Mouse (Mus musculus) G1E-ER4 (cell line): Measurements from ENCODE around the gene Snrnp25. TPM values are rescaled to one million over a fixed set of nuclear protein-coding genes. Genes with fewer than 3 reads are reported as not detected.

Source experiments
- GATA1 ChIP-seq: IDR thresholded peaks from one replicate; pipeline ENCODE4 v1.8.0; 2012; ENCODE audit warnings: low read length, inconsistent platforms
- polyA plus RNA-seq: library from polyadenylated mRNA; stranded (reverse); fragments of >175 nt; gene quantifications from 2 replicates; pipeline ENCODE4 v1.2.3, GENCODE M21; 2012

The Snrnp25 gene
- polyA plus RNA-seq, 1 experiment: 88.1 TPM

- TF ChIP-seq GATA1: no peak
These were observed 11.6 kb downstream of the Snrnp25 start for GRCm38 (mm10) chr11:32216851-32217250.

DNA sequence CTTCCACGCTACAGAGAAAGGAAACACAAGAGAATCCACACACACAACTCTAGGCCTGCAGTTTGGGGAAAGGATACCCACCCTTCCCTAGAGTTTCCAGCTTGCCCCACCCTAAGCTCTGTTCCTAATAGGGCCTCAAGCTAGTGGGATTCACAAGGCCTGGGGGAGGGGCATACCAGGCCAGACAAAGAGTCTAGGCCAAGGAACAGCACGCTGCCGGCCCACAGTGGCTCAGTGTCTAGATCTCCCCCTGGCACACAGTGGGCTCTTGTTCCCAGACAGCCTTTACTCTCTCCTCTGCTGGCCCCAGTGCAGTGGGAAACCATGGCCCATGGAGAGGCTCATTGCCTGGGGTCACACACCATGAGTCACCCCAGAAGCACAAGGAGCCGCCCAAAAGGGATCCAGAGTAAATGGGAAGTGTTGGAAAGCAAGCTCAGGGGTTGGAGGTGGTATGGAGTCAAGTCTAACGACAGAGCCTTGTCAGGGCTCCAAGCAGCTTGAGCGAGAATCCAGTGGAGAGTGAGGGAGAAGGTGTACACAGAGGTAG is 13.4 kb downstream of the Snrnp25 start:
- no peak for TF ChIP-seq GATA1

DNA sequence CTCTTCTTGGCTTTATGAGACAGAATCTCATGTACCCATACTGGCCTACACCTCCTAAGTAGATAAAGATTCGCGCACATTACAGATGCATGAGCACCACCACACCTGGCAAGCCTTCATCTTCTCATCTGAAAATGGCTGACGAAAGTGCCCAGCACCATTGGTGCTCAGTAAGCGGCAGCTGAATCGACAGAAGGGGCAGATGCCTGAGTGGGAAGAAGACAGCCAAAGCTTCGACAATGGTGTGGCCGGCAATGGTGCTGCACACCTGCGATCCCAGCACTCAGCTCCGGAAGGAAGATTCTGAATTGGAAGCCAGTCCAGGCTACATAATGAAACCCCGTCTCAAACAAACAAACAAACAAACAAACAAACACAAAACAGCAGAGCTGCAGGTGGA is 14.1 kb downstream of the Snrnp25 start:
- no peak for TF ChIP-seq GATA1

DNA sequence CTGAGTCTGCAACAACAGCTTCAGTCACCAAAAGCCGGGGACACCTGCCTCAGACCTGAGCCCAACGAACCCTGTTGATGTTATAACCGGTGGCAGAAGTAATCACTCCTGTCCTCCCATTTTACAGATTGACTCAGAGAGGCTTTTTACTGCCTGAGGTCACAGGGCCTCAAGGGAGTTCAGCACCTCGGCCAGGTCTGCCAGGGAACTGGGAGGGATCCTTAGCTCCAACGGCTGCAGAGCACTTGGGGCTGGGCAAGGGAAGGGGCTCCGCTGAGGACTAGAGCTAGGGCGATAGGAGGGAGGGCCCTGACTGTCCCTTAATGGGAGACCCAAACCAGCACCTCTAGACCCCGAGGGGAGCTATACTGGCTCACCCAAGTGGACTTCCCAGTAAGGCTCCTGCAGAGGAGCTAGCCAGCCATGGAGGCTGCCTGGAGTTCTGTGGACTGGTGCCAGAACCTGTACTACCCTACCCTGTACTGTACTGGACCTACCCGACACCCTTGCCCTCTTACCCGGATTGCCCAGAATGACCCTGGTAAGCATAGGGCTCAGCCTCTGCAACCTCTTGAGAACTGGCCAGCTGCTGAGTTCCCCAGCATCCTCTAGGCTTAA is 15.5 kb downstream of the Snrnp25 start:
- TF ChIP-seq GATA1: no peak

- TF ChIP-seq GATA1: no peak
These were observed 16.2 kb downstream of the Snrnp25 start for GRCm38 (mm10) chr11:32221225-32221950.

- TF ChIP-seq GATA1: no peak
These were observed 16.8 kb downstream of the Snrnp25 start, which contains the start of gene Rhbdf1 for GRCm38 (mm10) chr11:32221951-32222409. Rhbdf1 (minus strand) TSS chr11:32222300.

DNA sequence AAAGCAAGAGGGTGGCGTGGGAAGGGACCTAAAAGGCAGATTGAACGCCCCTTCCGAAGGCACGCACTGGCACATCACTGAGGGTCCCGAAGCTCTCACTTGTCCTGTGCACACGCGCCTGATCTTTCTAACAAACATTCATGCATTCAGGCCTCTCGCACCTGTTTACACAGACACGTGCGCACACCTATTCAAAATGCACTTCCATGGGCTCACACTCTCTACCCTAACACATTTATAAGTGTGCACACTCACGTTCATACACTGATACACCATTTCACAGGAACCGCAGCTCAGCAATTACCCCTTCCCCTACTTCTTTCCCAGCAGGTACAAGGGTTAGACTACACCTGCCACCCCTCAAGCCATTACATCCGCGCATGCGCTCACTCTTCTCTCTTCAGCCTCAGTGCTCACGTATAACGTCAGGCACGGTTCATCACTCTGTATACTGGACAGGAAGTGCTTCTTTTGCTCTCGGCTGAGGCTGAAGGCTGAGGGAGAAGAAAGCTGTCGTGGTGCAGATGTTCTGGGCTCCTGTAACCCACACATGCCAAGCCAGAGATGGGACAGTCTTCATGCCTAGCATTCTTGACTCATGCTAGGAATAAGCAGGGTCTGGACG is 17.5 kb downstream of the Snrnp25 start:
- no peak for TF ChIP-seq GATA1

- TF ChIP-seq GATA1: no peak
These were observed 18.2 kb downstream of the Snrnp25 start for GRCm38 (mm10) chr11:32223297-32223967.

DNA sequence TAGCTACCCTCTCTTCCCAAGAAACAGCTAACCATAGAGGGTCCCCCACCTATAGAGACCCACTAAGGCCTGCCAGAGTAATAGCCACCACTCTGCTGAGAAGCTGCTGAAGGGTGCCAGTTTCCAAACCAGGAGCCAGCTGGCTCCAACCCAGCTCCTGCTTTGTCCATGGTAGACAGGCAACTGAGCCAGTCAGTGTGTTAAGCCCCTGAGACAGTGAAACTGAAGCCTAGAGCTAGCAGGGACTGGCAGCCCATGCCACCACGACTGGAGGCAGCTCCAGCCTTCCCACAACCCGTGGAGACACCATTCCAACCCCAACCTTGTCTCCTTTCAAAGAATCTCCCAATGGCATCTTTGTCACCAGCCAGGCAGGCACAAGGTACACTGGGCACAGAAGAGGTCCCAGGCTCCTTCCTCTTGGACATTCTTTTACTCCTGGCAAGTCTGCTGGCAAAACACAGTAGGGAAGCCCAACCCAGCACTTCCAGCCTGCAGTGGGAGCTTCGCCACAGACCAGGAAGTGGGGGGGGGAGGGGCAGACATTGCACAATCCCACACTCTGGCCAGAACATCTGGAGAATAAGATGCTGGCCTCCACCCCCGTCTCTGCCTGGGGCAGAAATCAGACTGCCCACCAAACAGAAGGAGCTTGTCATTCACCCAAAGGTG is 19.4 kb downstream of the Snrnp25 start:
- TF ChIP-seq GATA1: no peak

- no peak for TF ChIP-seq GATA1
These were observed 20.2 kb downstream of the Snrnp25 start for GRCm38 (mm10) chr11:32225222-32226104.

GRCm38 (mm10) chr11:32226124-32226871 is 21.1 kb downstream of the Snrnp25 start, which contains the start of gene Mpg:
Mpg (plus strand) TSS chr11:32226505.
- TF ChIP-seq GATA1: no peak

GRCm38 (mm10) chr11:32227041-32227440 is 21.8 kb downstream of the Snrnp25 start:
- no peak for TF ChIP-seq GATA1

DNA sequence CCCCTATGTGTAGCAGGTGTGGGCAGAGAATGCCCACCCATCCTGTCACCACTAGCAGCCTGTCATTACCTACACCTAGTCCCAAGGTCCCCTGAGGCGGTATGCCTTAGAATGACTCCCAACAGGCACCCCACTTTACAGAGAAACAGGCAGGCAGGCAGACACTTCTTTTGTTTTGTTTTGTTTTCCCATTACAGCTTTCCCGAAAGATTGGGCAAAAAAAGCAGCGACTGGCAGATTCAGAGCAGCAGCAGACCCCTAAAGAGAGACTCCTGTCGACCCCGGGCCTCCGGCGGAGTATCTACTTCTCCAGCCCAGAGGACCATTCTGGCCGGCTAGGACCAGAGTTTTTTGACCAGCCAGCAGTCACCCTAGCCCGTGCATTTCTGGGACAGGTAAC is 22.3 kb downstream of the Snrnp25 start:
- TF ChIP-seq GATA1: no peak
